Mouse (Mus musculus) activated CD4-positive, CD25-positive, alpha-beta regulatory T cell (primary cell): ENCODE data around the gene Gm35549. TPM values are rescaled to one million over a fixed set of nuclear protein-coding genes. Genes with fewer than 3 reads are reported as not detected.

Experiments
- polyA plus RNA-seq, 2 experiments: library from polyadenylated mRNA; unstranded; fragments of 100-300 nt; shearing (Covaris generic); gene quantifications; one replicate each; pipeline ENCODE4 v1.2.1; 2017

Gene Gm35549
- polyA plus RNA-seq: under 1 TPM; 0.66 TPM

DNA sequence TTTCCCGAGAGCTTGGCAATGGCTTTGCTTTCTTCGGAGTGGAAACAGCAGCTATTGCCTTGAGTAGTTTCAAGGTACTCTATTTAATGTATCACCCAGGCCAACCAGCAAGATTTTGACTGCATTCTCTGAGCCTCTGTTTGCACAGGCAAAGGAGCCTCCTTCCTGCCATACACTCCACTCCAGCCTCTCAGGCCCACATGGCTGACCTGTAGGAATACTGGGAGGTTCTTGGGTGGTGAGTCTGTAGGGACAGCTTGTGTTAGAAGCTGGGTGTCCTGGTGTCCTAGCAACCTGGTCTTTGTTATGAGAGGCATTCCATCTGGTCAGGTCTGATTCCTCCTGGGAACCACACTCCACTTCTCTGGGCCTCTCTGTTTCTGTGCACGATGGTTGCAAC is at the start of gene Gm35549:
Gene Gm35549 (minus strand): TSS at position 276 of the 400 bp plus-strand sequence.

GRCm38 (mm10) chr9:122885385-122885784 is 41.5 kb upstream of the Gm35549 start, which contains the start of gene Zkscan7:
Gene Zkscan7, plus strand, starts transcription at chr9:122885685.

GRCm38 (mm10) chr9:122865697-122866166 is 21.9 kb upstream of the Gm35549 start, which contains the start of gene Zfp445:
Gene Zfp445, minus strand, starts transcription at chr9:122866006.

DNA sequence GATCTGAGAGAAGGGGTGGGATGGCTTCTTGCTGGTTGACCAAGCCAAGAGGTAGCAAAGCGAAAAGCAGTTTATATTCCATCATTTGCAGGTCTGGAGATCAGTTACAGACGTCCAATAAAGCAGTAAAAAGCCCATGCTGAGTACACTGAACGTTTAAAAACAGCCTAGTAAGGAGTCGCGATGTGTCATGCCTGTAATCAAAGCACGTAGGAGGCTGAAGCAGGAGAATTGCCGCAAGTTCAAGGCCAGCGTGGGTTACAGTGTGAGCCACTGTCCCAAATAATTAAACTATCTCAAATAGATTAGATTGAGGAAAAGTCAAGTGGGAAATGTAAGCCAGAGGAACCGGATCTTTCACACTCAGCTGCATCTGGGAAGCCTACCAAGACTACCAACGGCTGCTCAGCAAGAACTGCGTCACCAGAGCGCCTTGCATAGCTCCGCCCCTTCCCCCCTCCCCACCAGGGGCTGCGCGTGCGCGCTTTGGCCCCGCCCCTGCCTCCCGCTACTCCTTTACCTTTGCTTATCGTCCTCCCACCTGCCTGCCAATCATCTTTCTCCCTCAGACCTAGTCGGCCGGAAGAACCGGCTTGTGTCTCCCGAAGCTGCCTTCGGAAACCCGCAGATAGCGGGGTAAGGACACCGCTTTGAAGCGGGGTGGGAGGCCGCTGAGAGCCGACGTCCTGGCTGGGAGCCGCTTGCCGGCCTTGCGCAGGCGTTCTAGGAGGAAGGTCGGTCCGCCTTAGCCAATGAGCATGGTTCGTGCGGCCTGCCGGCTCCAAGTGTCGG is 38.6 kb downstream of the Gm35549 start, which contains the start of gene Tcaim:
Gene Tcaim (plus strand): TSS at position 487 of the 792 bp plus-strand sequence.

Other genes with a start within 250 kb of the Gm35549 start
- gene Topaz1, start 96.7 kb downstream of the Gm35549 start, polyA plus RNA-seq: under 1 TPM in 1 of 2 experiments, not detected in 1; 0.04 TPM
- gene Tcaim, start 38.5 kb downstream of the Gm35549 start, polyA plus RNA-seq: 10 to 100 TPM; 11.4 to 12.7 TPM
- 10 to 100 TPM; 40.2 to 48.0 TPM for gene Zfp445, start 22.0 kb upstream of the Gm35549 start, polyA plus RNA-seq
- 1 to 10 TPM; 4.0 to 8.6 TPM for gene Zkscan7, start 41.6 kb upstream of the Gm35549 start, polyA plus RNA-seq
- not detected for gene Zfp105, start 79.0 kb upstream of the Gm35549 start, polyA plus RNA-seq
- 10 to 100 TPM; 34.4 to 40.3 TPM for gene 1110059G10Rik, start 107.0 kb upstream of the Gm35549 start, polyA plus RNA-seq
- gene Kif15, start 107.0 kb upstream of the Gm35549 start, polyA plus RNA-seq: 10 to 100 TPM in 1 of 2 experiments, 1 to 10 TPM in 1; 9.7 to 10.7 TPM
- 10 to 100 TPM; 27.7 to 34.7 TPM for gene Tmem42, start 177.3 kb upstream of the Gm35549 start, polyA plus RNA-seq
- gene Tgm4, start 190.7 kb upstream of the Gm35549 start, polyA plus RNA-seq: 1 to 10 TPM in 1 of 2 experiments, under 1 TPM in 1; 0.29 to 1.2 TPM